Mouse (Mus musculus) embryonic facial prominence, embryonic 10.5 days (tissue): ENCODE results near the gene Apoc2. TPM values are rescaled to one million over a fixed set of nuclear protein-coding genes. Genes with fewer than 3 reads are reported as not detected.
"Not testable (repeated sequence)": the region's sequence is repeated elsewhere in the genome, so short reads cannot be mapped to it uniquely, and the experiment has no call there.

Source experiments
- DNase-seq: peaks from one replicate; pipeline ENCODE4 v3.0.0-alpha.2; 2017; ENCODE audit warnings: low spot score
- H3K27ac ChIP-seq: fragments of 300-500 bp; sonication (generic); replicated peaks from 2 replicates; pipeline ENCODE4 v1.5.1; 2016; ENCODE audit warnings: mild to moderate bottlenecking
- H3K27me3 ChIP-seq: fragments of 300-500 bp; sonication (generic); replicated peaks from 2 replicates; pipeline ENCODE4 v1.6.1; 2016; ENCODE audit warnings: low read depth, mild to moderate bottlenecking; ENCODE audit not compliant: poor library complexity, severe bottlenecking
- H3K36me3 ChIP-seq: fragments of 300-500 bp; sonication (generic); replicated peaks from 2 replicates; pipeline ENCODE4 v1.6.1; 2016; ENCODE audit warnings: mild to moderate bottlenecking, moderate library complexity
- H3K4me1 ChIP-seq: fragments of 300-500 bp; sonication (generic); 2 replicates; pipeline ENCODE4 v1.6.1; 2016
- H3K4me3 ChIP-seq: fragments of 300-500 bp; sonication (generic); 2 replicates; pipeline ENCODE4 v1.5.1; 2016; ENCODE audit warnings: mild to moderate bottlenecking, moderate library complexity
- H3K9me3 ChIP-seq: fragments of 300-500 bp; sonication (generic); 2 replicates; pipeline ENCODE4 v1.6.1; 2016; ENCODE audit warnings: mild to moderate bottlenecking
- WGBS: fragments of 180-500 bp; shearing (Covaris S2); methylation state at CpG from one replicate; pipeline ENCODE4 v1.1.7; 2016; 5-methylcytosine and 5-hydroxymethylcytosine counted together
- polyA plus RNA-seq: library from polyadenylated mRNA; unstranded; fragments of >200 nt; fragmentation: Nextera tagmentation; extraction: Ambion mirVana; gene quantifications from 2 replicates; pipeline ENCODE4 v1.2.1, GENCODE M21; 2016

The Apoc2 gene
- polyA plus RNA-seq, 1 experiment from 2014 or later = 0.47 TPM

DNA sequence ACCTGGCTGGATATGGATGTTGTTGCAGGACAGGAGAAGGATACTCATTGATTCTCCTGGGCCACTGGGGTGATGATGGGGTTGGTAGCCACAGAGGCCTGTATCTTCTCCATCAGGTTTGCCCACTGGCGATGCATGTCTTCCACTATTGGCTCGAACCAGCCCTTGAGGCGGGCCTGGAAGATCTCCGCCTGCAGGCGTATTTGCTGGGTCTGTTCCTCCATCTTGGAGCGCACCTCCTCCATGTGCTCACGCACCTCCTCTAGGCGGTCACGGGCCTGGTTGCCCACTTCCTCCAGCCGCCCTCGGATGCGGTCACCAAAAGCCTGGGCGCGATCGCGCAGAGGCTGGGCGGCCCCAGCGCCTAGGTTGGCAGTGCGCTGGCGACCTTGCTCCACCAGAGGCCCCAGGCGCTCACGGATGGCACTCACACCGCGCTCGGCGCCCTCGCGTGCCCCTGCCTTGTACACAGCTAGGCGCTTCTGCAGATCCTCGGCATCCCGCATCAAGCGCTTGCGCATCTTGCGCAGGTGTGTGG lies 18.7 kb upstream of the Apoc2 start:
- Histone ChIP-seq H3K9me3 (peaks cover 11% of the 10 kb centered on the region), H3K36me3 (peaks cover 23% of the 10 kb centered on the region), H3K4me3 (no peak overlapping the region), H3K27me3 (no peaks in the 10 kb centered on the region), H3K27ac (no peak overlapping the region), H3K4me1 (peaks cover 56% of the 10 kb centered on the region)
- no peak for DNase-seq
- WGBS = 92% methylated on average over 34 of the region's 34 CpGs

GRCm38 (mm10) chr7:19695881-19696280 lies 18.1 kb upstream of the Apoc2 start:
- no peaks in the 10 kb centered on the region for H3K27me3 ChIP-seq
- DNase-seq = no peak
- peaks cover 54% of the 10 kb centered on the region for H3K4me1 ChIP-seq
- 82% methylated on average over 6 of the region's 6 CpGs for WGBS
- no peak overlapping the region for H3K4me3 ChIP-seq
- H3K36me3 ChIP-seq = peaks cover 21% of the 10 kb centered on the region
- no peak overlapping the region for H3K27ac ChIP-seq
- H3K9me3 ChIP-seq = peaks cover 14% of the 10 kb centered on the region

DNA sequence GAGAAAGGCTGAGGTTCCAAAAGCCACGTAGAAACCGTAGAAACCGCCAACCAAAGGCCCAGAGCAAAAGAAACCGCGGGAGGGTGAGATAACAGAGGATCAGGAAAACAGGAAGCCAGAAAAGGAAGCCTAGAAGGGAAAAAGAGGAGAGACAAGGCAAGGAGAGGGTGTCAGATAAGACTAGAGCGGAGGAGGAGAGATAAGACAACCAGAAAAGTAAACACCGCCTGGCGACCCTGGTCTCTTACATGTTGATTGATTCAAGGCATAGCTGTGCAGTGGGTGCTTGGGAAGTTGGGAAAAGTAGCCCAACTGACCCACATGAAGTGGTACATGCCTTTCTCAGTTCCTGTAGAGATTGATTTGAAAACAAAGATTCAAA lies 17.5 kb upstream of the Apoc2 start:
- 60% methylated on average over 8 of the region's 8 CpGs for WGBS
- H3K27ac ChIP-seq = no peak overlapping the region
- peaks cover 21% of the 10 kb centered on the region for H3K36me3 ChIP-seq
- DNase-seq = no peak
- H3K27me3 ChIP-seq = no peaks in the 10 kb centered on the region
- no peak overlapping the region for H3K4me3 ChIP-seq
- H3K9me3 ChIP-seq = peaks cover 14% of the 10 kb centered on the region
- H3K4me1 ChIP-seq = peaks cover 48% of the 10 kb centered on the region

GRCm38 (mm10) chr7:19694336-19695212 lies 16.8 kb upstream of the Apoc2 start:
- Histone ChIP-seq H3K9me3 (peaks cover 14% of the 10 kb centered on the region), H3K4me3 (no peak overlapping the region), H3K27me3 (no peaks in the 10 kb centered on the region), H3K36me3 (peaks cover 21% of the 10 kb centered on the region), H3K4me1 (peaks cover 45% of the 10 kb centered on the region), H3K27ac (no peak overlapping the region)
- 84% methylated on average over 10 of the region's 10 CpGs for WGBS
- DNase-seq = no peak

- H3K4me3 ChIP-seq = no peak overlapping the region
- H3K36me3 ChIP-seq = peaks cover 21% of the 10 kb centered on the region
- H3K27me3 ChIP-seq = no peaks in the 10 kb centered on the region
- 32% methylated on average over 10 of the region's 10 CpGs for WGBS
- DNase-seq = peak; percentile 52
- peaks cover 14% of the 10 kb centered on the region for H3K9me3 ChIP-seq
- peaks cover 34% of the 10 kb centered on the region for H3K4me1 ChIP-seq
- peak overlapping the region; percentile 71 for H3K27ac ChIP-seq
These were observed 15.7 kb upstream of the Apoc2 start for GRCm38 (mm10) chr7:19693421-19693820.

DNA sequence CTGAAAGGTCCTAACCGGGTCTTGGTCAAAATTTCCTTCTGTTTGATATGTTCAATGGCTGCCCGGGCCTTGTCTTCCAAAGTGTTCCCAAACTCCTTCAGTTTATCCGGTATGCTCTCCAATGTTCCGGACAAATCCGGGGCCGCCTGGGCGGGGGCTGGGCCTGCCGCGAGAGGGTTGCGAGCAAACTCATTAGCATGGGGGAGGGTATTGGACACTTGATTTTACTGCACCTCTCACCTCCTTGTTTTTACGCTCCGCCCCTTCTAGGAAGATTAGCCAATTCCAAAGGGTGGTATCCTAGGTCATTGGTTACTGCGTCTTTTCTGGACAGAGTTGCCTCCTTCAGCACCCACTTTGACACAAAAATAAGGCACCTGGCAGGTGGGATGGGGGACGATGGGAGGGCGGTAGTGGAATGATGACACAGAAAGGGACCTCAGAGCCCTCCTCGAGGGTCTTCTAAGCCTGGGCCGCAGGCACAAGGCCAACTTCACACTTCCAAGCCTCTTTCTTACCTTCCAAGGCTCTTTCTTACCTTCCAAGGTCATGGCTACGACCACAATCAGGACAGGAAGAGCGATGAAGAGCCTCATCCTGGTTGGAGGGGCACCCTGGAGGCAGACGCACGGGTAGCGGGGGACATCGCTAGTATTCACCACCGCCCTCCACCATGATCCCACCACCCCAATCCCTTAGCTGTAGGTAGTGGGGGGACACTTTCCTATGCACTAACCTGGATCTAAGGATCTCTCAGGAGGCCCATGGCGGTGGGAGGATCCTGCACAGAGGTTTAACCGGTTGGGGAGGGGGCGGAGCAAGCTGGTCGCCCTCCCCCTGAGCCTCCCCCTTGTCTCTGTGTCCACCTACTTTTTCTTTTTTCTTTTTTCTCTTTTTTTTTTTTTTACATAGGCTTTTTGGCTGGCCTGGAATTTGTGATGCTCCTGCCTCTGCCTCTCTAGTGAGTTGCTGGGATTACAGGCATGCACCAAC lies 14.4 kb upstream of the Apoc2 start, which contains the start of gene Apoc1:
Gene Apoc1 (minus strand): TSS at position 788 of the 993 bp plus-strand sequence.
- H3K27ac ChIP-seq = peak within 1 kb of the TSS; percentile 71
- no peak for DNase-seq
- peak within 1 kb of the TSS; percentile 4 for H3K4me3 ChIP-seq

DNA sequence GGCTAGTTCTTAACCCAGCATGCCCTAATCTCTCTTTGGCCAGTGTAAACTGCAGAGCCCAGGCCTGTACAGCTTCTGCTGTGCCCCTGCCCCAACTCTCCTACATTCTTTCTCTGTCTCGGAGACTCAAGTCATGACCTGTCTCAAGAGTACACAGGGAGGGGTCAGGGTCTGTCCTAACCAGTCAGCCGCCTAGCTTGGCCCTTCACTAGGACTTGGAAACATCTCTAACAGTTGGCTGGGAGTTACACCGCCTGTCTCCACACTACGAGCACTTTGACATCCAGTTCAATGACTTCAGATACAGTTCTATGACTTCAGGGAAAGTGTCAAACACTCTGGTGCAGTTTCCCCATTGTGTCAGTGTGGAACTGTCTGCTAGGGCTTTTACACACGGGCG lies 13.7 kb upstream of the Apoc2 start:
- peak overlapping the region; percentile 18; the same call in 1 of the 2 replicates for H3K4me3 ChIP-seq
- H3K27ac ChIP-seq = no peak overlapping the region
- peaks cover 33% of the 10 kb centered on the region for H3K4me1 ChIP-seq
- DNase-seq = no peak
- no peaks in the 10 kb centered on the region for H3K27me3 ChIP-seq
- peaks cover 9% of the 10 kb centered on the region for H3K36me3 ChIP-seq
- peaks cover 7% of the 10 kb centered on the region for H3K9me3 ChIP-seq
- WGBS = 76% methylated on average over 6 of the region's 6 CpGs

More for the DNA sequence above, 14.4 kb upstream of the Apoc2 start, which contains the start of gene Apoc1:
- peaks cover 14% of the 10 kb centered on the region for H3K9me3 ChIP-seq
- peaks cover 26% of the 10 kb centered on the region for H3K4me1 ChIP-seq
- WGBS = 49% methylated on average over 28 of the region's 28 CpGs
- H3K27me3 ChIP-seq = no peaks in the 10 kb centered on the region
- H3K36me3 ChIP-seq = peaks cover 16% of the 10 kb centered on the region

DNA sequence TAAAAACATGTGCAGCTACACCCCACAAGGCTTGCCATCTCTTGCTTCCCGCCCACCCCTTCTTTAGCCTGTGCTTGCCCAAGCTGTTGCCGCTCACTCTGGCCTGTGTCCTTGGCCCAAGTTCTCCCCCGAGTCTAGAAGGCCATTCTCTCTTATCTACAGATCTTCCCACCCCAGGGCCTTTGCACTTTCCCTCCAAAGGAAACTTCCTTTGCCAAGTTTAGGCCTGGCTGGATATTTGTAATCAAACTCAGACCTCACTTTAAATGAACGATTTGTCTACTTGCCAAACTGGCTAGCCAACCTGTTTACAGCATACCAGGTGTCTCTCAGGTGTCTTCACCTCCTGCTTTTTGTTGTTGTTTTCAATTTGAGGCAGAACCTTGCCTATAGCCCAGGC lies 13.1 kb upstream of the Apoc2 start:
- Histone ChIP-seq H3K27me3 (no peaks in the 10 kb centered on the region), H3K9me3 (0 out of 2 replicates have a peak, but pooled peaks cover 3% of the 10 kb centered on the region), H3K27ac (no peak overlapping the region), H3K36me3 (peaks cover 3% of the 10 kb centered on the region), H3K4me3 (no peak overlapping the region), H3K4me1 (peaks cover 37% of the 10 kb centered on the region)
- 90% methylated on average over 4 of the region's 4 CpGs for WGBS
- no peak for DNase-seq

DNA sequence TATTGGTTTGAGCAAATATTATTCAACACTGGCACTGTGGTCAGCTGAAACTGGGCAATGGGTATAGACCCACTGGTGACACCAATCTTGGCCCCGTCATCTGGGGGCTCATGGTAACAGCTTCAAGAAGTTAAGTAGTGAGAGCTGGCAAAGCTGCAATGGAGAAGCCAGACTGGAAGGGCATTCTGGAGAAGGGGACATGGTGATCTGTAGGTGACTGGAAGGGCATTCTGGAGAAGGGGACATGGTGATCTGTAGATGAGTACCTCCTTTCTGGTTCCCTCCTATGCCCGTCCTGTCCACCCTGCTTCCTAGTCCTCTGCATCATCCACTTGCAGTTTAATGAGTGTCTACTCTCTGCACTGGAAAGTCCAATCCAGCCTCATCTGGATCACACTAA lies 10.9 kb upstream of the Apoc2 start:
- H3K4me3 ChIP-seq = no peak overlapping the region
- 90% methylated on average over 2 of the region's 2 CpGs for WGBS
- H3K27ac ChIP-seq = no peak overlapping the region
- DNase-seq = no peak
- peaks cover 36% of the 10 kb centered on the region for H3K4me1 ChIP-seq
- no peaks in the 10 kb centered on the region for H3K27me3 ChIP-seq
- no peaks in the 10 kb centered on the region for H3K36me3 ChIP-seq
- 0 out of 2 replicates have a peak, but pooled peaks cover 3% of the 10 kb centered on the region for H3K9me3 ChIP-seq

GRCm38 (mm10) chr7:19688101-19688500 lies 10.4 kb upstream of the Apoc2 start:
- no peaks in the 10 kb centered on the region for H3K27me3 ChIP-seq
- no peak for DNase-seq
- no peak overlapping the region for H3K27ac ChIP-seq
- 93% methylated on average over 10 of the region's 10 CpGs for WGBS
- H3K4me1 ChIP-seq = peaks cover 31% of the 10 kb centered on the region
- 0 out of 2 replicates have a peak, but pooled peaks cover 3% of the 10 kb centered on the region for H3K9me3 ChIP-seq
- no peak overlapping the region for H3K4me3 ChIP-seq
- H3K36me3 ChIP-seq = no peaks in the 10 kb centered on the region

DNA sequence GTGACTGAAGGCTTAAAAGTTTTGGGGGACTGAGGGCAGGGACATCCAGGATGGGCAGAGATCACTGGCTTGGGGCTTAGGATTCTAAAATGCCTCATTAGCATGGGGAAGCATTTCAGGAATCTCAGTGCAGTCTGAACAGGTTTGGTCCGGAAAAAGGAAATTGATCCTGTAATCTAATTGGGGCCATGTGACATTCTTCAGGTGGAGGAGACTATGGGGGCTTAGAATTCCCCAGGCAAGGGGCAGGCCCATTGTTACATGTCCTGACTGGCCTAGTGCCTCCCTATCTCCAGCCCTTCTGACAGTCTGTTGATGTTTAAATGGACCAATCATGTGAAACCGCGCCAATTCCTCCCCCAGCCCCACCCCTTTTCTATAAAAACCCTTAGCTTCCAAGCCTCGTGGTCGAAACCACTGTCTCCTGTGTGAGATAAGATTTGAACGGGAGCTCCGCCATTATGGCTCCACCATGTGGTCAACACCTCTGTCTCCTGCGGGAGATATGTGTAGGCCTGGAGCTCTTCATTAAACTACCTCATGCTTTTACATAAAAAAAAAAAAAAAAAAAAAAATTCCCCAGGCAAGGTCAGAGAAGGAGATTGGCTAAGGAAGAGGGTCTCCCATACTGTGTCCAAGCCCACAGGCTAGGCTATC lies 9.3 kb upstream of the Apoc2 start:
- peak overlapping the region; percentile 79 for H3K27ac ChIP-seq
- H3K4me1 ChIP-seq = peaks cover 22% of the 10 kb centered on the region
- H3K36me3 ChIP-seq, H3K9me3 ChIP-seq, H3K4me3 ChIP-seq, H3K27me3 ChIP-seq: not testable (repeated sequence)
- peak; percentile 66 for DNase-seq
- WGBS = 62% methylated on average over 8 of the region's 8 CpGs
